Mouse (Mus musculus): ENCODE results near the gene Mapkapk3.
A peak's percentile ranks its signal among the peaks of the same experiment; 100 is the strongest.

The Mapkapk3 gene

DNA sequence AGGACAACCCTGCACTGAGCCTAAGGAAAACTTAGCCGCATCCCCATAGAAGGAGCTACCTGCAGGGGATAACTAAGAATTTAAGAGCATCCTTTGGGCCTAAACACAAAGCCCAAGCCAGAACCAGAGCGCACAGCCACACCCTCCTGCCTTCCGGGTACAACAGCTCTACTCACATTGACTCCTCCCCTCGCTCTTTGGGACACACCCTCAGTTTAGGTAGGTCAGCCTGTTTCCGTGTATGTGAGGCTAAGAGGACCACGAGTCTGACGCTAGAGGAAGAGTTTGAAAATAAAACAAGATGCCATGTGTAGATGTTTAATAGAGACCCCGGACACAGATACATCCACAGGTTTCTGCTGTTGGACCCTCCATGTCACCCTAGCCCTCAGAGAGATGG is 966 bp downstream of the Mapkapk3 start:
- DNase-seq (ENCODE audit: inconsistent ontology term): no peak

GRCm38 (mm10) chr9:107288105-107288650 is 1.5 kb downstream of the Mapkapk3 start:
- DNase-seq (ENCODE audit: inconsistent ontology term): no peak

GRCm38 (mm10) chr9:107287294-107287693 is 2.4 kb downstream of the Mapkapk3 start:
- no peak for DNase-seq (ENCODE audit: inconsistent ontology term)

GRCm38 (mm10) chr9:107285009-107285408 is 4.7 kb downstream of the Mapkapk3 start:
- no peak for DNase-seq (ENCODE audit: inconsistent ontology term)

- DNase-seq (ENCODE audit: inconsistent ontology term): no peak
These were observed 6.7 kb downstream of the Mapkapk3 start for GRCm38 (mm10) chr9:107282951-107283350.

DNA sequence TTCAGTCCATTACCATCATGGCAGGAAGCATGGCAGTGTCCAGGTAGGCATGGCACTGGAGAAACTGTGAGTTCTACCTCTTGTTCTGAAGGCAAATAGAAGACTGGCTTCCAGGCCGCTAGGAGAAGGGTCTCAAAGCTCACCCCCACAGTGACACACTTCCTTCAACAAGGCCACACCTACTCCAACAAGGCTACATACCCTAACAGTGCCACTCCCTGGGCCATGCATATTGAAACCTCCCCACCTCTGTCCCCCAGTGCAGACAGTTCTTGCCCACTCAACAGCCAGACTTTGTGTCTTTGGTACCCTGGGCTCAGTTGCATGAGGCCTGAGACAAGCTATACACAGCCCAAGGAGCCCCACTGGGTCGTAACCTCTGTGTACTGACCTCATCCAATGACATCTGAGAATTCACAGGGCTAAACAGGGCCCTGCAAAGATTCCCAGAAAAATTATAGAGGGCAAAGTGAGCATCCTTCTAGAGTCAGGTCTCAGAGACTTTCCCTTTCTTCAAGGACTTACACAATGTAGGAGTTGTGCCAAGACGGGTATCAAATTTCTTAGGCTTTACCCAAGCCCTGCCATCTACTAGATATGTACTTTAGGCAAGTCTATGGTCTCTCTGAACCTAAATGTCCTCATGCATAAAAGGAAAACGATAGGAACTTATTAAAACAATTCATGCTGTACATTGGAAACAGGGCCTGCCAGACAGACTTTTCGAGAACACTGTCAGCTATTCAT is 8.3 kb downstream of the Mapkapk3 start:
- DNase-seq (ENCODE audit: inconsistent ontology term): no peak

DNA sequence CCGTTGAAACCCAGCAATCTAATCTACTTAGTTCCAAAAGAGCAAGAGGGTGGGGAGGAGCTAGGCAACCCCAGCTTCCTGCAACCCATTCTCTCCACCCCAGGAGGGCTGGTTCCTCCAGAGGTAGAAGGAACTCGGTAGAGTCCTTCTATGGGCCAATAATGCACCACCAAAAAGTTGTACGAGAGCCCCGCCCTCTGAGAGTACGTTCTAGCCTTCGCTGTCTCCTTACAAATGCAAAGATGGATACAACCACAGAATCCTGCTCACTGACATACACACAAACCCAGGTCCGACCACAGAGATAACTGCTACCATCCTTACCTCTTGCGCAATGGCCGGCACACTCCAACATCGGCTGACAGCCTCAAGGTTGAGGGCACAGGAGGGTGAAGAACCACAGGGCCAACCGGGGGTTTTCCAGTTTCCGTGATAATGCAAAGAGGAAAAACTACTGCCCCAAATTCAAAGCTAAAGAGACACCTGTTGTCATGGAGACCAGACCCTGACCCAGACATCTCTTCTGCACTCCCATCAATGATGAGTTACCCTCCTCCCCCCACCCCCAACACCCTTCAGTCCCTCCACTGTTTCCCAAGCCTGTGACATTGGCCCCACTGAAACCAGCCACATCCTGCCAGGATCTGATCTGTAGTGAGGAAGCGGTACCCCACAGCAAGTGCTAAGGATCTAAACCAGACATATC is 9.2 kb downstream of the Mapkapk3 start:
- DNase-seq (ENCODE audit: inconsistent ontology term): no peak

DNA sequence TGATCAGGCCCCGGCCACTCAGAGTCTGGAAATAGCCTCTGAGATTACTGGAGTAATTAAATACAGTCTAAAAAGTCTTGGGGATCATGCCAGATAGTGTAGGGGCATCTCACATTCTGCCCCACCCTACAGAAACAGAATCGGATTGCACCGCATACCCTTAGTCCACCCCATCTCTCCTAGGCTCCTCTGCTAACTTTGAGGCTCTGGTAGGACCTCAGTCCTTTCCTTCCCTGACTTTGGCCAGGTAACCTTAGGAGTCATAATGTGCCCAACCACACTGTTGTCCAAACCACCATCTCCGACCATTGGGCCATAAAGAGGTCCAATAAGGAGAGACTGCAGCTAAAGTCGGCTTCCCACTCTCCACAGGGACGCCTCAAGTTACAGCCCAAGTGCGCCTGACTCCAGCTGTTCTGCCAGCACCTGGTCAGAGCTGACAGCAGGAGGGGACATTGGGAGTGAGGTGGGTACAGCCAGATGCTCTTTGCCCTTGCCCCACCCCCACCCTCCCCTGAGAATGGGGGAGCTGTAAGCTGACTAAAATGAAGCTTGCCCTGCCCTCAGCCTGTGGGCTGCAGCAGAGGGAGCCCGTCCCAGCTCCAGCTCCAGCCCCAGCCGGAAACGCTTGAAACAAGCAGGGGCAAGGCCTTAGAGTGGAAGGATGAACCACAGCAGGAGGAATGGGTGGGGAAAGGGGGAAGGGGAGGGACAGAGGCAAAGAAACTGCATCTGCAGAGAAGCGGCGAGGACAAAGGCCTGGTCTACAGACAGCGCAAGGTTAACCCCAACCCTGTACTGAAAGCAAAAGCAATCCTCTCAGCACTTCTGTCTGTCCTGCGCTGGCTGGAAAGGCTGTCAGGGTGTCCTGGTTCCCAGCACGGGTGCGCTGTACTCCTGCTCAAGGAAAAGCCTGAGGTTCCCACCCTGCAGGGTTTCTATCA is 10.0 kb downstream of the Mapkapk3 start:
- DNase-seq (ENCODE audit: inconsistent ontology term): peak; percentile 40

DNA sequence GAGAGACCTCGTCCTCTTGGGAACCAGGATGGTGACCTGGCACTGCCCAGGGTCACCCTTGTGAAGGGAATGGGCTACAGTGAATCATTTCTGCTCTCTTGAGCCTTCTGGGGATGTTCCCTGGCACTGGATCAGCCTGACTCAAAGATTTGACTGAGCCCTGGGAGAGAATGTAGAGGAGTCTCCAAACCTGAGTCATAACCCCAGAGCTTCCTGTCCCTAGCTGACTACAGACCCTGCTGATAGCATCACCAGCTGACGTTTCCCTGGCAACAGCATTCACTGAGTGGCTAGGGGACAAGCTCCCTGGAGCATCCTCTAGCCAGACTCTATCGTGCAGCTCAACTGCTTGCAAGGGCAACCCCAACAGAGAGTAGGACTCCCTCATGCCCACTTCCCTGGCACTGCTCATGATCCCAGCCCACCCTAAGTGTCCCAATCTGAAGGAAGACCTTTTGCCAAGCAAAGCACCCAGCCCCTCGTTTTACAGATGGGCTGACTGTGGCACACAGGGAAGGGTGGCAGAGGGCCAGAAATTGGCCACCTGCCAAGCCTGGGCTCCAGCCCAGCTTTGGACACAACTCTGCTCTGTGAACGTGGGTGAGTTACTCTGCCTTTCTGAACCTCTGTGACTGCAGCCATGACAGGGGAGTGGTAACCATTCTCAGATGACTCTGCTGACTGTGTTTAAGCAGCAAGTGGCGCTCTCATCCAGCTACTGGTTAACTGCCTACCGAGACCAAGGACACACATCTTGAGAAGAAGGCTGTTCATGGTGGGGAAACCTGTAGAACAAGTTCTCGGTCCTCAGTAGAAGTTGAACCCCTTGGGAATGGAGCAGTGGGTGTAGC is 10.9 kb downstream of the Mapkapk3 start:
- DNase-seq (ENCODE audit: inconsistent ontology term): peak; percentile 98

GRCm38 (mm10) chr9:107278126-107278525 is 11.6 kb downstream of the Mapkapk3 start:
- no peak for DNase-seq (ENCODE audit: inconsistent ontology term)

GRCm38 (mm10) chr9:107277603-107278002 is 12.1 kb downstream of the Mapkapk3 start:
- DNase-seq (ENCODE audit: inconsistent ontology term): no peak

DNA sequence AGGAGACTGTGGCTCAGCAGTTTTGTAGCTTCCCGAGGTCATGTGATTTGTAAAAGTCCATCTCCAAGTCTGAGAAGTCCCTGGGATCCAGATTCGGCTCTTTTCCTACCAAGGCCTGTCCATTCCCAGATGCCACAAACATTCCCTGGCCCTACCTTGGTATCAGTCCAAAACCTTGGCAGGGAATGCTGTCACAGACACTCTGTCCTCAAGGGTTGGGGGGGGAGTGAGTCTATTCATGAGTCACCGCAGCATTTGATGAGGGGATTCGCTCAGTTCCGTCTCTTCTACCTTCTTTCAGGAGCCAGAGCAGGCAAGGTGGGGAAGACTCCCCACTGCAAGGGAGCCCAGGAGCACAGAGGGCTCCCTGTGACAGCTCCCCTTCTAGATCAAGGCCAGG is 14.0 kb downstream of the Mapkapk3 start:
- peak; percentile 54 for DNase-seq (ENCODE audit: inconsistent ontology term)

- peak; percentile 73 for DNase-seq (ENCODE audit: inconsistent ontology term)
These were observed 14.9 kb downstream of the Mapkapk3 start for GRCm38 (mm10) chr9:107274751-107275150.

- DNase-seq (ENCODE audit: inconsistent ontology term): no peak
These were observed 16.5 kb downstream of the Mapkapk3 start for GRCm38 (mm10) chr9:107273184-107273583.

DNA sequence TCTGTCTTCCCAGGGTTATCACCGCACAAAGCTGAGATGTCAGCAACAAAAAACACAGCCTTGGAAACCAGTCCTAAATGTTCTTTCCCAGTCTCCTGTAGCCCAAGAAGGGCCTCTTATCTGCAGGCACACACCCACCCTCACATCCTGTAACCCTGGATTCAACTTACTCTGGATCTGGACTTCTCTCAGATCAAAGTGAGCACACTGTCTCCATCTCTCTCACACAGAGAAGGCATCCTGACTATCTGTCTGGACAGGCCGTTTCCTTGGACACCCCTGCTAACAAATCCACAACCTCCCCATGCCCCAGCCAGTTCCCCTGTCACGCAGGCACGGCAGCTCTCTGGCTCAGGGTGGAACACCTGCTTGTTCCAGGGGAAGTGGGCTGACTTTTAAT is 17.4 kb downstream of the Mapkapk3 start:
- no peak for DNase-seq (ENCODE audit: inconsistent ontology term)

- DNase-seq (ENCODE audit: inconsistent ontology term): no peak
These were observed 18.3 kb downstream of the Mapkapk3 start for GRCm38 (mm10) chr9:107271177-107271938.

GRCm38 (mm10) chr9:107269772-107270171 is 19.9 kb downstream of the Mapkapk3 start:
- no peak for DNase-seq (ENCODE audit: inconsistent ontology term)

GRCm38 (mm10) chr9:107267721-107268402 is 21.8 kb downstream of the Mapkapk3 start:
- DNase-seq (ENCODE audit: inconsistent ontology term): no peak

DNA sequence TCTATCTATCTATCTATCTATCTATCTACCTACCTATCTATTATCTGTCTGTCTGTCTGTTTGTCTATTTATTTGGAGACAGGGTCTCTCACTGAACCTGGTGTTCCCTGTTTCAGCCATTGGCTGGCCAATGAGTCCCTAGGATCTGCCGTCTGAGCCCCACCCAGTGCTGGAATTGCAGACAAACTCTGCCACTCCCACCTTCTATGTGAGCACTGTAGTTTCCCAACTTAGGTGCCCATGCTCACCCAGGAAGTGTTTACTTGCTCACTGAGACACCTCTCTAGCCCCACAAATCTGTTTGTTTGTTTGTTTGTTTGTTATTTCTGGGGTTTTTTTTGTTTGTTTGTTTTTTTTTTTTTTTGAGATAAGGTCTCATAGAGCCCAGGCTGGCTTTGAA is 22.6 kb downstream of the Mapkapk3 start:
- DNase-seq (ENCODE audit: inconsistent ontology term): no peak

DNA sequence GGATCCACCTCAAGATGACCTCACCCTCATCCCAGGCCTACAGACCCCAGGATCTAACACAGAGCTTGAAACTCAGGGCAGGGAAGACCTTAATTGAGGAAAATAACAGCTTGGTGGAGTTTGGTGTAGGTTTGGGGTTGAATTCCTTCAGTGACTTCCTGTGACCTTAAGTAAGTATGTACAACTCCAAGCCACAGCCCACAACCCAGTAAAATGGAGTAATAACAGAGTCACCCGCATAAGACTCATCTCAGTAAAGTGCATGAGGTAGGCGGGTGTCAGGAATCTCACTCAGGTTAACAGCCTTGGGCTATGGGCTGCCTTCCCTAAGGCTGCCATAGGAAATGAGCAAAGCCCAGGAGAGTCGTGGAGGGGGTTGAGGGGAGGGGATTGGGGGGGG is 24.9 kb downstream of the Mapkapk3 start:
- DNase-seq (ENCODE audit: inconsistent ontology term): no peak
